Mouse (Mus musculus): ENCODE measurements at regions not wholly inside any gene's neighbourhood (a gene's known extent, or its start where the extent isn't known, plus 50 kb on each side); places are given as distances from the start of the nearest gene placed in this dataset.

DNA sequence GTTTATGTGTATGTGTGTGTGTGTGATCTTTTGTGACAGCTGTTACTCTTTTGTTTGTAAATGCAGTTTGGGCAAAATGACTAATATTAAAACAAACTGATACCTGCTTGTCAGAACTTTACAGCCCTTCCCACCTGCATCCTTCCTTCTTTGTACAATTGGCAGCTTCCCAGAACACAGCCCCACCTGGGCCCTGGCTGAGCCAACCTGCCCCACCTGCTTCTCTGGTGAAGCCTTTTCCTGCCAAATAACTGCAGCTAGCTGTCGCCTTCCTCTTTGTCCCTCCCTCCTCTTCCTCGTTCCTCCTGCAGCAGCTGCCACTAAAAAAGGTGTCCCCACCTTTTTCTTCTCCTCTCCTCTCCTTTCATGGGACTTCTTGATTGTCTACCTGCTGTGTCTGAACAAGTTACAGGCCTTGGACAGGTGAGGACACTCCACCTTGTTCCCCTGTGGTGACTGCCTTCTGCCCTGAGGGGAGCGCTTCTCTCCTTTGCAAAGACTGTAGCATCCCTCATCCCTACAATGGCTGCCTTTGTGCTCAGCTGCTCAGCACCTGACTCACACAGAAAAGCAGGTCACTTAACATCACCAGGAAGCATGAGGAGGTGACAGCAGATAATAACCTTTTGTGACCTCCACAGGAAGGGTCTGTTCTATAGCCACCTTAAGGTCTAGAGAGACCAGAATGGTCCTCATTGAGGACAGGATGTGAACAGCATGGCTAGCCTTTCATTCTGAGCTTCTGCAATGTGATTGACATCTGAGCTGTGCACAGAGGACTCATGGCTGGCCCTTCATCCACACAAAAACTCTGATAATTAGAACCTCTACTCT is 295.2 kb downstream of the Epha4 start:
- ATAC-seq (no peak), DNase-seq (ENCODE audit: low spot score) (no peak)
- H3K4me1 ChIP-seq (ENCODE audit: insufficient read depth, low read length) = no peaks in the 10 kb centered on the region
- H3K9ac ChIP-seq (replicated peaks; ENCODE audit: low read length) = no peak overlapping the region
- H3K27me3 ChIP-seq (ENCODE audit: insufficient read depth, low read length) = no peaks in the 10 kb centered on the region
- TF ChIP-seq CTCF (IDR thresholded peaks at IDR 0.05; ENCODE audit: low read depth) = no peak
- WGBS = 70% methylated on average over 3 of the region's 3 CpGs
- no peaks in the 10 kb centered on the region for H3K9me3 ChIP-seq (ENCODE audit: low read length)
- no peak overlapping the region for H3K4me3 ChIP-seq (ENCODE audit: low read length)
- no peak overlapping the region for H3K27ac ChIP-seq
- no peak overlapping the region for H3K4me2 ChIP-seq (ENCODE audit: low read depth, low read length)
- H3K36me3 ChIP-seq (ENCODE audit: insufficient read depth, low read length) = no peaks in the 10 kb centered on the region

- Histone ChIP-seq H3K4me2 (ENCODE audit: low read depth, low read length) (no peak overlapping the region), H3K9ac (replicated peaks; ENCODE audit: low read length) (no peak overlapping the region), H3K4me1 (ENCODE audit: insufficient read depth, low read length) (no peaks in the 10 kb centered on the region), H3K27me3 (ENCODE audit: insufficient read depth, low read length) (no peaks in the 10 kb centered on the region), H3K9me3 (ENCODE audit: low read length) (no peaks in the 10 kb centered on the region), H3K27ac (no peak overlapping the region), H3K36me3 (ENCODE audit: insufficient read depth, low read length) (no peaks in the 10 kb centered on the region), H3K4me3 (ENCODE audit: low read length) (no peak overlapping the region)
- ATAC-seq (no peak), DNase-seq (ENCODE audit: low spot score) (no peak)
- 84% methylated on average over 1 of the region's 1 CpGs for WGBS
- no peak for TF ChIP-seq CTCF (IDR thresholded peaks at IDR 0.05; ENCODE audit: low read depth)
Observed at GRCm38 (mm10) chr1:77220322-77220590, 294.6 kb downstream of the Epha4 start.

DNA sequence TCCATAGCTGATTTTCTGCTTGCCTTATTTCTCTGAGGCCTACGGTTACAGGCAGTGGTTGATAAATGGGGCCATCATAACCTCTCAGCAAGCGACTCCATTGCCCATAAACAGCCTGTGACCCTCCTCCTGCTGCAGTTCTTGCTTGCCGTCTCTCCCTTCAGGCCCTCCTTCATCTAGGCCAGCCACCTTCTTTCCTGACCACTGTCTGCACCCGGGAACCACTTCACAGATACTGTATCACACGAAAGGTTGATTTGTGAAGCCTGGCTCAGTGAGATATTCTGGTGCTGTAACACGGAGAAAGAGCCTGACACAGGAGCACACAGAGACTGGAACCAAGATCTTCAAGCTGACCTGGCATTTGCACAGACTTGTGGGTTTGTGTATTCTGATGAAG is 294.1 kb downstream of the Epha4 start:
- Histone ChIP-seq H3K27ac (no peak overlapping the region), H3K9ac (replicated peaks; ENCODE audit: low read length) (no peak overlapping the region), H3K4me1 (ENCODE audit: insufficient read depth, low read length) (no peaks in the 10 kb centered on the region), H3K9me3 (ENCODE audit: low read length) (no peaks in the 10 kb centered on the region), H3K4me2 (ENCODE audit: low read depth, low read length) (no peak overlapping the region), H3K27me3 (ENCODE audit: insufficient read depth, low read length) (no peaks in the 10 kb centered on the region), H3K4me3 (ENCODE audit: low read length) (no peak overlapping the region), H3K36me3 (ENCODE audit: insufficient read depth, low read length) (no peaks in the 10 kb centered on the region)
- 85% methylated on average over 6 of the region's 6 CpGs for WGBS
- no peak for TF ChIP-seq CTCF (IDR thresholded peaks at IDR 0.05; ENCODE audit: low read depth)
- ATAC-seq (no peak), DNase-seq (ENCODE audit: low spot score) (no peak)

DNA sequence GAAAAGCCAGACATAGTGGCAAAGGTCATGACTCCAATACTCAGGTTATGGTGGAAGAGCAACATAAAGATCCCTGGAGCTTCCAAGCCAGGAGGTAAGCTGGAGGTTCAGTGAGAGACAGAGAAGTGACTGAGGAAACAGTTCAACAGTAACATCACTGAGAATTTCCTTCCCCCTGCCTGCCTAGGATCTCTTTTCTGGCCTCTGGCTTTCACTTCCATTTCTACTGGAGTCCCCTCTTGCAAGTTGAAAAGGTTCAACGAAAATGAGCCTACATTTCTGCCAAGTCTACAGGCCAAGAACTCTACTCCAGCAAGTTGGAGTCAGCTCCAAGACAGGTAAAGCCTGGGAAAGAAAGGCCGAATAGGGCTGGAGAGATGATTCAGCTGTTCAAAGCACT is 293.0 kb downstream of the Epha4 start:
- Histone ChIP-seq H3K4me3 (ENCODE audit: low read length) (no peak overlapping the region), H3K9me3 (ENCODE audit: low read length) (no peaks in the 10 kb centered on the region), H3K4me1 (ENCODE audit: insufficient read depth, low read length) (0 out of 2 replicates have a peak, but pooled peaks cover 2% of the 10 kb centered on the region), H3K36me3 (ENCODE audit: insufficient read depth, low read length) (no peaks in the 10 kb centered on the region), H3K27ac (no peak overlapping the region), H3K27me3 (ENCODE audit: insufficient read depth, low read length) (no peaks in the 10 kb centered on the region), H3K9ac (replicated peaks; ENCODE audit: low read length) (no peak overlapping the region), H3K4me2 (ENCODE audit: low read depth, low read length) (no peak overlapping the region)
- TF ChIP-seq CTCF (IDR thresholded peaks at IDR 0.05; ENCODE audit: low read depth) = no peak
- DNase-seq (ENCODE audit: low spot score) (no peak), ATAC-seq (no peak)
- WGBS = 89% methylated on average over 2 of the region's 2 CpGs

GRCm38 (mm10) chr1:77226546-77226945 is 288.3 kb downstream of the Epha4 start:
- no peaks in the 10 kb centered on the region for H3K9me3 ChIP-seq (ENCODE audit: low read length)
- no peaks in the 10 kb centered on the region for H3K27me3 ChIP-seq (ENCODE audit: insufficient read depth, low read length)
- H3K27ac ChIP-seq = no peak overlapping the region
- no peak for ATAC-seq
- no peak overlapping the region for H3K4me3 ChIP-seq (ENCODE audit: low read length)
- 0 out of 2 replicates have a peak, but pooled peaks cover 2% of the 10 kb centered on the region for H3K4me1 ChIP-seq (ENCODE audit: insufficient read depth, low read length)
- no peak for TF ChIP-seq CTCF (IDR thresholded peaks at IDR 0.05; ENCODE audit: low read depth)
- peak; percentile 37 for DNase-seq (ENCODE audit: low spot score)
- WGBS = 43% methylated on average over 4 of the region's 4 CpGs
- no peaks in the 10 kb centered on the region for H3K36me3 ChIP-seq (ENCODE audit: insufficient read depth, low read length)
- no peak overlapping the region; the same call in 1 of the 2 replicates for H3K4me2 ChIP-seq (ENCODE audit: low read depth, low read length)
- no peak overlapping the region for H3K9ac ChIP-seq (replicated peaks; ENCODE audit: low read length)

- no peaks in the 10 kb centered on the region for H3K36me3 ChIP-seq (ENCODE audit: insufficient read depth, low read length)
- H3K9ac ChIP-seq (replicated peaks; ENCODE audit: low read length) = no peak overlapping the region
- WGBS = 27% methylated on average over 12 of the region's 12 CpGs
- no peak overlapping the region for H3K4me3 ChIP-seq (ENCODE audit: low read length)
- H3K27ac ChIP-seq = no peak overlapping the region
- 0 out of 2 replicates have a peak, but pooled peaks cover 2% of the 10 kb centered on the region for H3K4me1 ChIP-seq (ENCODE audit: insufficient read depth, low read length)
- no peak for ATAC-seq
- DNase-seq (ENCODE audit: low spot score) = peak; percentile 7
- TF ChIP-seq CTCF (IDR thresholded peaks at IDR 0.05; ENCODE audit: low read depth) = no peak
- H3K4me2 ChIP-seq (ENCODE audit: low read depth, low read length) = no peak overlapping the region; the same call in 1 of the 2 replicates
- H3K27me3 ChIP-seq (ENCODE audit: insufficient read depth, low read length) = no peaks in the 10 kb centered on the region
- no peaks in the 10 kb centered on the region for H3K9me3 ChIP-seq (ENCODE audit: low read length)
Observed at GRCm38 (mm10) chr1:77226991-77227515, 287.8 kb downstream of the Epha4 start.

DNA sequence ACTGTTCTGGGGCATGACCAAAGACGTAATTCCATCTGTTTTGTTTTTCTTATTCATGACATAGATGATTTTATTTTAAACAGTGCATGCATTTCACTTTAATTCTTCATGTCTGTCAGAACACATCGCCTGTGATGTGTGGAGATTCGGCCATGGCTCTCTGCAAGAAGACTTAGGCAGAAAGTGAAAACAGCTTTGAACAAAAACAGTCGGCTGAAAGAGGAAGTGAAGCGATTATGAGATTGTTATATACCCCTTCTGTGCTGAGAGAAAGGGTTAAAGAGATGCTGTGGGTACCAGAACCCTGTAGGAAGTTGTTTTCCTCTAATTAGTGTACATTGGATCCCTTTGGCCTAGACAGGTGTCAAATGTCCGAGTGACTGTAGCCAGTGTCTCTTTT is 287.1 kb downstream of the Epha4 start:
- H3K4me3 ChIP-seq (ENCODE audit: low read length) = no peak overlapping the region
- DNase-seq (ENCODE audit: low spot score) = no peak
- 80% methylated on average over 6 of the region's 6 CpGs for WGBS

More for the DNA sequence above, 287.1 kb downstream of the Epha4 start:
- H3K4me1 ChIP-seq (ENCODE audit: insufficient read depth, low read length) = 0 out of 2 replicates have a peak, but pooled peaks cover 2% of the 10 kb centered on the region
- H3K27ac ChIP-seq = no peak overlapping the region
- no peak overlapping the region for H3K4me2 ChIP-seq (ENCODE audit: low read depth, low read length)
- no peak for TF ChIP-seq CTCF (IDR thresholded peaks at IDR 0.05; ENCODE audit: low read depth)
- H3K27me3 ChIP-seq (ENCODE audit: insufficient read depth, low read length) = no peaks in the 10 kb centered on the region
- no peak overlapping the region for H3K9ac ChIP-seq (replicated peaks; ENCODE audit: low read length)
- ATAC-seq = no peak
- H3K9me3 ChIP-seq (ENCODE audit: low read length) = no peaks in the 10 kb centered on the region
- no peaks in the 10 kb centered on the region for H3K36me3 ChIP-seq (ENCODE audit: insufficient read depth, low read length)
